Mouse (Mus musculus) erythroid progenitor cell, adult 5-6 weeks (primary cell): Measurements from ENCODE around the gene Xbp1. TPM values are rescaled to one million over a fixed set of nuclear protein-coding genes. Genes with fewer than 3 reads are reported as not detected.
A peak's percentile ranks its signal among the peaks of the same experiment; 100 is the strongest.
"Not testable (repeated sequence)": the region's sequence is repeated elsewhere in the genome, so short reads cannot be mapped to it uniquely, and the experiment has no call there.

ENCODE experiments used
- ATAC-seq: replicated peaks from 2 replicates; pipeline ENCODE4 v1.8.0; 2016; ENCODE audit warnings: moderate number of reproducible peaks, mild to moderate bottlenecking, moderate TSS enrichment, inconsistent platforms; ENCODE audit not compliant: poor library complexity, low FRiP score, severe bottlenecking
- total RNA-seq, 2 experiments: library from RNA; stranded (forward) in 1 of 2; stranded (reverse) in 1 of 2; fragments of 150-400 nt in 1 of 2; fragments of 186-747, 209-891 nt in 1 of 2; gene quantifications; 2 replicates each; pipeline versions ENCODE4 v1.2.3 to v1.2.4; 2015 to 2017; ENCODE audit warnings: low replicate concordance in 2 of 2

Gene Xbp1
- 42.8 and 44.7 TPM in 2 replicates for total RNA-seq (2015; ENCODE audit: low replicate concordance)
- total RNA-seq (2017; ENCODE audit: low replicate concordance): 27.2 and 32.3 TPM in 2 replicates

- ATAC-seq: peak; percentile 95
These were observed at the start of gene Xbp1 for GRCm38 (mm10) chr11:5520412-5521265. Gene Xbp1 (plus strand): TSS chr11:5520659.

GRCm38 (mm10) chr11:5474130-5474529 is 46.3 kb upstream of the Xbp1 start:
- ATAC-seq: no peak

GRCm38 (mm10) chr11:5475556-5476118 is 44.8 kb upstream of the Xbp1 start:
- ATAC-seq: not testable (repeated sequence)

GRCm38 (mm10) chr11:5476806-5477205 is 43.7 kb upstream of the Xbp1 start:
- ATAC-seq: no peak

GRCm38 (mm10) chr11:5478193-5478592 is 42.3 kb upstream of the Xbp1 start:
- ATAC-seq: no peak

- no peak for ATAC-seq
These were observed 41.6 kb upstream of the Xbp1 start for GRCm38 (mm10) chr11:5478831-5479230.

GRCm38 (mm10) chr11:5482581-5482980 is 37.9 kb upstream of the Xbp1 start:
- no peak for ATAC-seq

GRCm38 (mm10) chr11:5485193-5486011 is 35.1 kb upstream of the Xbp1 start:
- ATAC-seq: peak; percentile 92

GRCm38 (mm10) chr11:5489433-5489832 is 31.0 kb upstream of the Xbp1 start:
- ATAC-seq: not testable (repeated sequence)

- ATAC-seq: no peak
These were observed 29.3 kb upstream of the Xbp1 start for GRCm38 (mm10) chr11:5490989-5491656.

GRCm38 (mm10) chr11:5491912-5492311 is 28.5 kb upstream of the Xbp1 start:
- ATAC-seq: no peak

- ATAC-seq: no peak
These were observed 26.6 kb upstream of the Xbp1 start for GRCm38 (mm10) chr11:5493869-5494268.

- ATAC-seq: no peak
These were observed 25.1 kb upstream of the Xbp1 start for GRCm38 (mm10) chr11:5495286-5495832.

GRCm38 (mm10) chr11:5495906-5496305 is 24.6 kb upstream of the Xbp1 start:
- no peak for ATAC-seq

- ATAC-seq: no peak
These were observed 23.8 kb upstream of the Xbp1 start for GRCm38 (mm10) chr11:5496559-5497248.

GRCm38 (mm10) chr11:5498422-5498821 is 22.0 kb upstream of the Xbp1 start:
- ATAC-seq: no peak

- no peak for ATAC-seq
These were observed 21.4 kb upstream of the Xbp1 start for GRCm38 (mm10) chr11:5498931-5499661.

GRCm38 (mm10) chr11:5499961-5500644 is 20.4 kb upstream of the Xbp1 start:
- ATAC-seq: no peak
